Mouse (Mus musculus) gastrocnemius, adult 2 months (tissue): ENCODE data around the gene Zfp330. TPM values are rescaled to one million over a fixed set of nuclear protein-coding genes. Genes with fewer than 3 reads are reported as not detected.

ENCODE experiments used
- DNase-seq: peaks from one replicate; pipeline ENCODE4 v3.0.0; 2022
- H3K27ac ChIP-seq: fragments of 200-600 bp; 2 replicates; pipeline ENCODE4 v1.8.1; 2022; ENCODE audit warnings: mild to moderate bottlenecking
- H3K4me3 ChIP-seq: fragments of 200-600 bp; 2 replicates; pipeline ENCODE4 v1.8.1; 2022; ENCODE audit warnings: mild to moderate bottlenecking, moderate library complexity
- CTCF ChIP-seq: fragments of 200-600 bp; IDR thresholded peaks from 2 replicates; pipeline ENCODE4 v1.8.1; 2022; ENCODE audit warnings: antibody characterized with exemption, mild to moderate bottlenecking, moderate library complexity
- intact Hi-C: fragments of 180-260 bp; cut with DNase I; formaldehyde crosslinking; loops from one replicate; pipeline ENCODE4 v1.15.1; 2025
- long read RNA-seq, 2 experiments: library from polyadenylated mRNA; stranded (forward); transcript quantifications; one replicate each; pipeline ENCODE4 v2.0.0; 2021
- total RNA-seq, 2 experiments: library from RNA; stranded (reverse); gene quantifications; 2 replicates each; pipeline ENCODE4 v1.2.3; 2021

Gene Zfp330
- total RNA-seq, result 10 to 100 TPM; 19.0 to 19.4 TPM
- long read RNA-seq, experiment 1, transcript Zfp330-201 (10 exons, 1,675 nt), result major isoform, 18 of 22 reads
- long read RNA-seq, experiment 1, partial matches to known transcripts, result 0 of 22 reads
- long read RNA-seq, experiment 1, other reads (novel, unspliced or antisense), result 3 of 22 reads
- long read RNA-seq, experiment 2, transcript Zfp330-201 (10 exons, 1,675 nt), result major isoform, 29 of 35 reads
- long read RNA-seq, experiment 2, partial matches to known transcripts, result 2 of 35 reads
- long read RNA-seq, experiment 2, other reads (novel, unspliced or antisense), result 4 of 35 reads

GRCm38 (mm10) chr8:82774093-82774422 lies at the start of gene Zfp330:
TSS of gene Zfp330 (minus strand) at chr8:82774160.
- peak within 1 kb of the TSS; percentile 76 for H3K4me3 ChIP-seq
- DNase-seq, result peak; percentile 92
- peak within 1 kb of the TSS; percentile 97 for H3K27ac ChIP-seq
- no peak for TF ChIP-seq CTCF
- intact Hi-C loops, result loop anchor here (2.0 kb wide), 1 partner anchor 315 kb away; no protein-coding TSS in a partner anchor

DNA sequence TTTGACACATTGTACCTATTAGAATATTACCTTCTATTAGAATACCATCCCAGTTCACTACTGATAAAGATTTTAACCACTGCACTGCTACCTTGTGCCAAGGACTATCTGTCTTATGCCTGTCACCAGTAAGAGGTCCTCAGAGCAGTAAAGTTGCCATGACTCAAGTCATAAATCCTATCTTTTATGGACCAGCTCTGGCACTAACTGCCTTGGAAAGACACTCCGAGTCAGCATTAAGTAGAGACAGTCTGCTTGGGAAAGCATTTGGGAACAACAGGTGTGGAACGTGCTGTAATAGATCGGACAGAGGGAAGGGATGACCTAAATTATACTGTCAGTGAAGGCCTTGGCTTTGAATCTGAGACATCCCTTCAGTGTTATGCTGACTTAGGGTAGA lies 4.0 kb upstream of the Zfp330 start:
- DNase-seq, result no peak
- no peak for TF ChIP-seq CTCF
- no peak overlapping the region for H3K4me3 ChIP-seq
- intact Hi-C loops, result loop anchor here (5.0 kb wide), 1 partner anchor 84 kb away; the partner anchor contains the start of gene Rnf150
- H3K27ac ChIP-seq, result no peak overlapping the region

GRCm38 (mm10) chr8:82777406-82777805 lies 3.4 kb upstream of the Zfp330 start:
- H3K4me3 ChIP-seq, result no peak overlapping the region
- intact Hi-C loops, result loop anchor here (5.0 kb wide), 1 partner anchor 85 kb away; the partner anchor contains the start of gene Rnf150
- no peak overlapping the region for H3K27ac ChIP-seq
- no peak for DNase-seq
- TF ChIP-seq CTCF, result no peak

DNA sequence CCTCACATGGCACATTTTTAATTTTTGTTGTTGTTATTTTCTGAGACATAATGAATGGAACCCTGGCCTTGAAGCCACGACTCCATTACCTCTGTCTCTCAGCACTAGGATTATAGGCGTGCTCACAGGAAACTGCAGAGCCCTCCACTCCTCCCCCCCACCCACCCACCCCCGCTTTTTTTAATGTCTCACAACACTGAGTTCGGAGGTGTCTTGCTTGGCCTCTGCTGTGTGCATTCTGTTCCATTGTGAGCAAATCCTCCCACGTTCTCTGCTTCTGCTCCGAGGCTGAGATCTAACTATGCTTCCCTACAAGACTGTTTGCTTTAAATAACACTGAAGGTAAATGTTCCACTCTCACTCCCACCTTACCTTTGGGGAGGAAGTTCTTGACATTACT lies 522 bp upstream of the Zfp330 start:
- intact Hi-C loops, result loop anchor here (2.0 kb wide), 1 partner anchor 314 kb away; no protein-coding TSS in a partner anchor
- DNase-seq, result no peak
- no peak for TF ChIP-seq CTCF
- Histone ChIP-seq H3K27ac (peak overlapping the region; percentile 97), H3K4me3 (peak overlapping the region; percentile 76)

DNA sequence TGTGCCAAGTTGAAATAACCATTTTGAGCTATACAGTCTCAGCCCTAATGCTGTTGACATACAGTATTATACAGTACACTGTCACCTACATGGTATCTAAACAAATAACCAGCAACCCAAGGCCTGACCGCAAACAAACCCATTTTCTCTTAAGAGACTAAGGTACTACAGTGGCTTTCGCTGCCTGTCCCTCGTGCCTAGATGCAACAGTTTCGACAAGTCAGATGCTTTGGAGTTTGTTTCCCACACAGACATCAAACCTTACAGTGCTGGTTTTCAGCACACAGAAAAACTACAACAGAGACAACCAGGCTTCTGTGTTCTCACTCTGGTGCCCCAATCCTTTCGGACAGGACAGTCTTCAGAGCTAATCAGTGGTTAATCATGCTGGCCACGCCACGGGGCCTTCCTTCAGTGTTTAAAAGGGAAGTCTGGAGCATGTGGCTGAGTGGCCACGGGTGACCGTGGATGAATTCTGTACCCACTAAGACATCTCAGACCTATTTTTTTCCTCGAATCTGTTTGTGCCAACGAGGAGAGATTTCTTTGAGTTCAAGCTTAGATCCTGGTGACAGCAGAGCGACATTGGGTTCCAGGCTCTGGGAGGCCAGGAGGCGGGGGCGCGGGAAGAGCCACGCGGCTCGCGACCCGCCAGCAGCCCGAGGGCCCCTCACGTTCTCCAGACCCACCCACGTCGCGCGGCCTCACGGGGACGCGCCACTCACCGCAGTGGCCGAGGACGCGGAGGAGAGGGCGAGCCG lies 448 bp downstream of the Zfp330 start:
- Histone ChIP-seq H3K27ac (peak overlapping the region; percentile 97), H3K4me3 (peak overlapping the region; percentile 76)
- no peak for TF ChIP-seq CTCF
- intact Hi-C loops, result loop anchor here (2.0 kb wide), 1 partner anchor 315 kb away; no protein-coding TSS in a partner anchor
- DNase-seq, result no peak

DNA sequence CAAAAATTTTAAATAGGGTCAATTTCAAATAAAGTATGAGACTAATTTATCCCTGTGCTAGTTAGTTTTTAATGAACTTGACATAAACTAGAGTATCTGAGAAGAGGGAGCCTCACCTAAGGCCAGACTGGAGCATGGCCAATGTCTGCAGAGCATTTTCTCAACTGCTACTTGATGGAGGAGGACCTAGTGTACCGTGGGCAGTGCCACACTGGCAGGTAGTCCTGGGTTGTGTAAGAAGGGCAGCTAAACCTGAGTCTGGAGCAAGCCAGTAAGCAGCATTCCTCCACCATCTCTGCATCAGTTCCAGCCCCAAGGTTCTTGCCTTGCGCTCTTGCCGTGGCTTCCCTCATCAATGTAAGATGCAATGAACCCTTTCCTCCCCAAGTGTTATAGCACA lies 3.1 kb downstream of the Zfp330 start:
- H3K4me3 ChIP-seq, result no peak overlapping the region
- TF ChIP-seq CTCF, result no peak
- H3K27ac ChIP-seq, result no peak overlapping the region
- intact Hi-C loops, result no loop called here
- no peak for DNase-seq

- H3K27ac ChIP-seq, result no peak overlapping the region
- no peak for TF ChIP-seq CTCF
- intact Hi-C loops, result no loop called here
- no peak for DNase-seq
- H3K4me3 ChIP-seq, result no peak overlapping the region
Measured at GRCm38 (mm10) chr8:82759071-82759470, 14.9 kb downstream of the Zfp330 start.

- no peak for DNase-seq
- Histone ChIP-seq H3K4me3 (no peak overlapping the region), H3K27ac (no peak overlapping the region)
- no peak for TF ChIP-seq CTCF
- intact Hi-C loops, result no loop called here
Measured at GRCm38 (mm10) chr8:82754946-82755345, 19.0 kb downstream of the Zfp330 start.

GRCm38 (mm10) chr8:82746617-82747016 lies 27.3 kb downstream of the Zfp330 start:
- TF ChIP-seq CTCF, result no peak

GRCm38 (mm10) chr8:82743905-82744904 lies 29.8 kb downstream of the Zfp330 start:
- peak; percentile 97; the same call in 1 of the 2 replicates for TF ChIP-seq CTCF
- Histone ChIP-seq H3K27ac (no peak overlapping the region), H3K4me3 (no peak overlapping the region)
- intact Hi-C loops, result loop anchor here (2.0 to 5.0 kb wide), 4 partner anchors 391 to 1397 kb away; no protein-coding TSS in a partner anchor
- peak; percentile 56 for DNase-seq

More at GRCm38 (mm10) chr8:82746617-82747016, 27.3 kb downstream of the Zfp330 start:
- DNase-seq, result no peak
- intact Hi-C loops, result no loop called here
- Histone ChIP-seq H3K27ac (no peak overlapping the region), H3K4me3 (no peak overlapping the region)

Other genes with a start within 250 kb of the Zfp330 start
- 10 to 100 TPM; 26.0 to 34.8 TPM for gene Rnf150, start 89.2 kb upstream of the Zfp330 start, total RNA-seq